Mouse (Mus musculus) heart, adult 2 months (tissue): ENCODE results near the gene Cyb5r1.

ENCODE experiments used
- CTCF ChIP-seq: fragments of 200-600 bp; IDR thresholded peaks from 2 replicates; pipeline ENCODE4 v1.8.1; 2022; ENCODE audit warnings: antibody characterized with exemption, mild to moderate bottlenecking, moderate library complexity
- EP300 ChIP-seq: fragments of 200-500 bp; IDR thresholded peaks from 2 replicates; pipeline ENCODE4 v1.6.1; 2011; ENCODE audit warnings: low read depth, low read length, control low read depth; ENCODE audit not compliant: insufficient read depth
- POLR2A ChIP-seq: fragments of 200-500 bp; IDR thresholded peaks from 2 replicates; pipeline ENCODE4 v1.6.1; 2011; ENCODE audit warnings: mild to moderate bottlenecking, low read depth, low read length, control low read depth; ENCODE audit not compliant: insufficient read depth

- TF ChIP-seq POLR2A (no peak), CTCF (no peak), EP300 (no peak)
These were observed 11.5 kb upstream of the Cyb5r1 start for GRCm38 (mm10) chr1:134393827-134394226.
